Mouse (Mus musculus) forebrain, embryonic 12.5 days (tissue): ENCODE results near the gene Stmn1. TPM values are rescaled to one million over a fixed set of nuclear protein-coding genes. Genes with fewer than 3 reads are reported as not detected.
A peak's percentile ranks its signal among the peaks of the same experiment; 100 is the strongest.

Experiments used
- ATAC-seq: fragments of 200-750 bp; cut with Nextera tagmentation; 2 replicates; pipeline ENCODE4 v1.8.0; 2017; ENCODE audit warnings: moderate TSS enrichment; ENCODE audit not compliant: low FRiP score
- H3K27ac ChIP-seq: fragments of 300-500 bp; sonication (generic); 2 replicates; pipeline ENCODE4 v1.5.1; 2016; ENCODE audit warnings: mild to moderate bottlenecking
- H3K27me3 ChIP-seq: fragments of 300-500 bp; sonication (generic); 2 replicates; pipeline ENCODE4 v1.6.1; 2016; ENCODE audit warnings: mild to moderate bottlenecking
- H3K36me3 ChIP-seq: fragments of 300-500 bp; sonication (generic); replicated peaks from 2 replicates; pipeline ENCODE4 v1.6.1; 2016; ENCODE audit warnings: mild to moderate bottlenecking
- H3K4me1 ChIP-seq: fragments of 300-500 bp; sonication (generic); 2 replicates; pipeline ENCODE4 v1.6.1; 2016
- H3K4me2 ChIP-seq: fragments of 300-500 bp; sonication (generic); 2 replicates; pipeline ENCODE4 v1.6.1; 2016; ENCODE audit warnings: mild to moderate bottlenecking, moderate library complexity
- H3K4me3 ChIP-seq: fragments of 300-500 bp; sonication (generic); replicated peaks from 2 replicates; pipeline ENCODE4 v1.5.1; 2016; ENCODE audit warnings: mild to moderate bottlenecking
- H3K9ac ChIP-seq: fragments of 300-500 bp; sonication (generic); 2 replicates; pipeline ENCODE4 v1.6.1; 2016; ENCODE audit warnings: mild to moderate bottlenecking
- H3K9me3 ChIP-seq: fragments of 300-500 bp; sonication (generic); 2 replicates; pipeline ENCODE4 v1.6.1; 2016
- WGBS: fragments of 180-500 bp; shearing (Covaris S2); methylation state at CpG from one replicate; pipeline ENCODE4 v1.1.7; 2016; 5-methylcytosine and 5-hydroxymethylcytosine counted together
- polyA plus RNA-seq: library from polyadenylated mRNA; unstranded; fragments of >200 nt; fragmentation: Nextera tagmentation; extraction: Ambion mirVana; gene quantifications from 2 replicates; pipeline ENCODE4 v1.2.1, GENCODE M21; 2016

The Stmn1 gene
- polyA plus RNA-seq, 1 experiment from 2014 or later, result 4,517 TPM

GRCm38 (mm10) chr4:134510396-134510795, 42.3 kb downstream of the Stmn1 start:
- H3K4me3 ChIP-seq, result no peak overlapping the region
- ATAC-seq, result peak; percentile 30; the same call in 1 of the 2 replicates
- H3K9ac ChIP-seq, result no peak overlapping the region
- H3K9me3 ChIP-seq, result no peaks in the 10 kb centered on the region
- no peaks in the 10 kb centered on the region for H3K27me3 ChIP-seq
- H3K27ac ChIP-seq, result no peak overlapping the region
- H3K4me1 ChIP-seq, result peaks cover 25% of the 10 kb centered on the region
- peaks cover 3% of the 10 kb centered on the region; the same call in 1 of the 2 replicates for H3K36me3 ChIP-seq
- 79% methylated on average over 4 of the region's 4 CpGs for whole genome bisulfite sequencing
- H3K4me2 ChIP-seq, result peak overlapping the region; percentile 77; the same call in 1 of the 2 replicates

- H3K4me1 ChIP-seq, result peaks cover 25% of the 10 kb centered on the region
- H3K4me3 ChIP-seq, result peak within 1 kb of the TSS; percentile 65
- no peaks in the 10 kb centered on the region for H3K9me3 ChIP-seq
- peak; percentile 95 for ATAC-seq
- H3K27ac ChIP-seq, result peak within 1 kb of the TSS; percentile 78
- peak within 1 kb of the TSS; percentile 64 for H3K9ac ChIP-seq
- under 1% methylated on average over 42 of the region's 42 CpGs for WGBS
- H3K36me3 ChIP-seq, result peaks cover 3% of the 10 kb centered on the region; the same call in 1 of the 2 replicates
- peak within 1 kb of the TSS; percentile 77 for H3K4me2 ChIP-seq
- no peaks in the 10 kb centered on the region for H3K27me3 ChIP-seq
These were observed 42.8 kb downstream of the Stmn1 start, which contains the start of gene Aunip for GRCm38 (mm10) chr4:134510845-134511411. Aunip (plus strand) TSS chr4:134510999.

- H3K9me3 ChIP-seq, result no peaks in the 10 kb centered on the region
- peaks cover 25% of the 10 kb centered on the region for H3K4me1 ChIP-seq
- H3K4me2 ChIP-seq, result peak overlapping the region; percentile 77
- H3K27ac ChIP-seq, result no peak overlapping the region
- 83% methylated on average over 6 of the region's 6 CpGs for WGBS
- ATAC-seq, result no peak
- peak overlapping the region; percentile 65 for H3K4me3 ChIP-seq
- peaks cover 3% of the 10 kb centered on the region; the same call in 1 of the 2 replicates for H3K36me3 ChIP-seq
- peak overlapping the region; percentile 64; the same call in 1 of the 2 replicates for H3K9ac ChIP-seq
- H3K27me3 ChIP-seq, result no peaks in the 10 kb centered on the region
These were observed 43.6 kb downstream of the Stmn1 start for GRCm38 (mm10) chr4:134511730-134512129.

GRCm38 (mm10) chr4:134512798-134513197, 44.7 kb downstream of the Stmn1 start:
- Histone ChIP-seq H3K4me1 (peaks cover 25% of the 10 kb centered on the region), H3K27ac (no peak overlapping the region), H3K36me3 (no peaks in the 10 kb centered on the region; the same call in 1 of the 2 replicates), H3K4me2 (peak overlapping the region; percentile 43), H3K4me3 (peak overlapping the region; percentile 28), H3K27me3 (no peaks in the 10 kb centered on the region), H3K9ac (no peak overlapping the region), H3K9me3 (no peaks in the 10 kb centered on the region)
- WGBS, result 37% methylated on average over 15 of the region's 15 CpGs
- ATAC-seq, result no peak

- no peak overlapping the region for H3K4me2 ChIP-seq
- WGBS, result 92% methylated on average over 11 of the region's 11 CpGs
These were observed 46.3 kb downstream of the Stmn1 start for GRCm38 (mm10) chr4:134514309-134514930.

GRCm38 (mm10) chr4:134515614-134516013, 47.5 kb downstream of the Stmn1 start:
- WGBS, result 71% methylated on average over 7 of the region's 7 CpGs
- Histone ChIP-seq H3K4me1 (peaks cover 25% of the 10 kb centered on the region), H3K4me3 (no peak overlapping the region), H3K36me3 (peaks cover 6% of the 10 kb centered on the region), H3K9me3 (no peaks in the 10 kb centered on the region), H3K27ac (no peak overlapping the region), H3K9ac (no peak overlapping the region), H3K27me3 (no peaks in the 10 kb centered on the region), H3K4me2 (no peak overlapping the region)
- ATAC-seq, result no peak

More at GRCm38 (mm10) chr4:134514309-134514930, 46.3 kb downstream of the Stmn1 start:
- Histone ChIP-seq H3K27me3 (no peaks in the 10 kb centered on the region), H3K27ac (no peak overlapping the region), H3K9ac (no peak overlapping the region), H3K36me3 (no peaks in the 10 kb centered on the region; the same call in 1 of the 2 replicates), H3K4me1 (peaks cover 25% of the 10 kb centered on the region), H3K9me3 (no peaks in the 10 kb centered on the region), H3K4me3 (no peak overlapping the region)
- ATAC-seq, result no peak

GRCm38 (mm10) chr4:134516981-134517380, 48.9 kb downstream of the Stmn1 start:
- H3K9me3 ChIP-seq, result no peaks in the 10 kb centered on the region
- peaks cover 15% of the 10 kb centered on the region for H3K4me1 ChIP-seq
- no peak overlapping the region for H3K9ac ChIP-seq
- H3K36me3 ChIP-seq, result peaks cover 15% of the 10 kb centered on the region
- H3K27me3 ChIP-seq, result no peaks in the 10 kb centered on the region
- H3K27ac ChIP-seq, result no peak overlapping the region
- no peak for ATAC-seq
- WGBS, result 92% methylated on average over 8 of the region's 8 CpGs
- H3K4me3 ChIP-seq, result no peak overlapping the region
- no peak overlapping the region for H3K4me2 ChIP-seq

GRCm38 (mm10) chr4:134517719-134518118, 49.6 kb downstream of the Stmn1 start:
- 91% methylated on average over 10 of the region's 10 CpGs for WGBS
- ATAC-seq, result no peak
- Histone ChIP-seq H3K9me3 (no peaks in the 10 kb centered on the region), H3K36me3 (peaks cover 18% of the 10 kb centered on the region), H3K9ac (no peak overlapping the region), H3K27me3 (no peaks in the 10 kb centered on the region), H3K27ac (no peak overlapping the region), H3K4me3 (no peak overlapping the region), H3K4me1 (peaks cover 10% of the 10 kb centered on the region), H3K4me2 (no peak overlapping the region)

GRCm38 (mm10) chr4:134518541-134518940, 50.4 kb downstream of the Stmn1 start:
- no peak overlapping the region for H3K4me2 ChIP-seq
- H3K9ac ChIP-seq, result no peak overlapping the region
- H3K27me3 ChIP-seq, result no peaks in the 10 kb centered on the region
- H3K4me3 ChIP-seq, result no peak overlapping the region
- H3K27ac ChIP-seq, result no peak overlapping the region
- ATAC-seq, result no peak
- peaks cover 26% of the 10 kb centered on the region for H3K36me3 ChIP-seq
- H3K9me3 ChIP-seq, result no peaks in the 10 kb centered on the region
- H3K4me1 ChIP-seq, result 0 out of 2 replicates have a peak, but pooled peaks cover 4% of the 10 kb centered on the region
- WGBS, result 87% methylated on average over 4 of the region's 4 CpGs

- H3K9me3 ChIP-seq, result no peaks in the 10 kb centered on the region
- H3K27me3 ChIP-seq, result no peaks in the 10 kb centered on the region
- H3K36me3 ChIP-seq, result peaks cover 33% of the 10 kb centered on the region
- H3K4me1 ChIP-seq, result no peaks in the 10 kb centered on the region
- no peak overlapping the region for H3K4me3 ChIP-seq
- H3K9ac ChIP-seq, result no peak overlapping the region
- no peak for ATAC-seq
- no peak overlapping the region for H3K4me2 ChIP-seq
- H3K27ac ChIP-seq, result no peak overlapping the region
These were observed 51.2 kb downstream of the Stmn1 start for GRCm38 (mm10) chr4:134519281-134519680.
